In genomic region chr1:128443890-128444839, GRCm38 (mm10) we compare ENCODE assay signal across 10 mouse cellular contexts. TPM values are rescaled to one million over a fixed set of nuclear protein-coding genes. Genes with fewer than 3 reads are reported as not detected.
DNase-seq lines count a peak whose midpoint lies in the region; ATAC-seq and TF ChIP-seq lines count a peak whose summit lies in the region.
"Had no signal": no experiment of that assay in that cellular context is flagged by ENCODE, and none has a peak within 500 bp of the region (broad histone marks: within the 10 kb centered on the region; RNA-seq: fewer than 3 reads in every experiment).

No protein-coding gene starts in this region.

- H3K9me3 ChIP-seq in heart, embryonic 12.5 days (replicated peaks), result no peaks in the 10 kb centered on the region
- no peaks in the 10 kb centered on the region for H3K9me3 ChIP-seq in CH12.LX (replicated peaks; ENCODE audit: low read length)

- no peak overlapping the region for H3K27ac ChIP-seq in heart, embryonic 12.5 days (ENCODE audit: poor library complexity, severe bottlenecking)
- H3K27ac ChIP-seq in CH12.LX (ENCODE audit: insufficient read depth, low read depth), result peak overlapping the region; percentile 10; the same call in 1 of the 2 replicates

- ATAC-seq in heart, embryonic 12.5 days (ENCODE audit: insufficient number of reproducible peaks, low FRiP score), result no peak
- peak; percentile 59; the same call in 1 of the 2 replicates for ATAC-seq in erythroblast, adult 5-6 weeks (replicated peaks; ENCODE audit: low FRiP score, poor library complexity, severe bottlenecking)
- ATAC-seq: hindbrain, embryonic 16.5 days had no signal

- in situ Hi-C loops in CH12.LX (cut with MboI; ENCODE audit: low pct_ligation_motif_present, low pct_unique_long_range_greater_than_20kb, low sequenced_read_pairs), result loop anchor here (5.0 kb wide), 1 partner anchor 68 kb away; no protein-coding TSS in a partner anchor

- no peaks in the 10 kb centered on the region for H3K27me3 ChIP-seq in heart, embryonic 12.5 days (replicated peaks)
- no peaks in the 10 kb centered on the region for H3K27me3 ChIP-seq in CH12.LX (replicated peaks)

- no peak overlapping the region for H3K4me3 ChIP-seq in heart, embryonic 12.5 days
- H3K4me3 ChIP-seq in CH12.LX (replicated peaks in 1 of 3; ENCODE audit: low read depth in 2 of 3, low read length in 2 of 3, poor library complexity in 1 of 3), result no peak overlapping the region

- peak; percentile 36 for DNase-seq in heart, adult 8-10 months (ENCODE audit: low spot score)
- DNase-seq in CH12.LX (ENCODE audit: extremely low read depth), result peak; percentile 59
- peak; percentile 15 for DNase-seq in lung, postnatal 36 days
- no peak for DNase-seq in spleen, postnatal 4 days (ENCODE audit: low spot score in 2 of 2)
- no peak for DNase-seq in adrenal gland, adult 8-10 months
- no peak for DNase-seq in spleen, adult 12 weeks (ENCODE audit: low spot score)
- DNase-seq: left cerebral cortex, postnatal 4 days had no signal

- H3K4me1 ChIP-seq in heart, embryonic 12.5 days (replicated peaks), result peaks cover 5% of the 10 kb centered on the region; the same call in 1 of the 2 replicates
- peaks cover 7 to 35% of the 10 kb centered on the region in 2 experiments; a peak in 3 of 4 replicates for H3K4me1 ChIP-seq in CH12.LX (ENCODE audit: control insufficient read depth in 1 of 2, insufficient read depth in 2 of 2)

- no peak overlapping the region for H3K4me2 ChIP-seq in heart, embryonic 12.5 days
- peak overlapping the region; percentile 19 for H3K4me2 ChIP-seq in CH12.LX (ENCODE audit: insufficient read depth, low read depth, poor library complexity, severe bottlenecking)

- dilution Hi-C loops in CH12.LX (cut with MboI; ENCODE audit: extremely low pct_ligation_motif_present, extremely low pct_unique_long_range_greater_than_20kb, low sequenced_read_pairs), result no loop called here

- WGBS in heart, embryonic 12.5 days, result 56% methylated on average over 9 of the region's 9 CpGs

- no peaks in the 10 kb centered on the region for H3K36me3 ChIP-seq in heart, embryonic 12.5 days
- no peaks in the 10 kb centered on the region for H3K36me3 ChIP-seq in CH12.LX (replicated peaks in 1 of 2; ENCODE audit: control insufficient read depth in 1 of 2, insufficient read depth in 1 of 2, low read length in 1 of 2)

- TF ChIP-seq POLR2A in CH12.LX (IDR thresholded peaks at IDR 0.05; ENCODE audit: low read depth, low read length), result 0 out of 2 replicates have a peak, but pooled peaks have one; percentile 31

- no peak for TF ChIP-seq CTCF in CH12.LX (conservative IDR thresholded peaks at IDR 0.05 in 1 of 2, IDR thresholded peaks at IDR 0.05 in 1 of 2; ENCODE audit: low read depth in 2 of 2, low read length in 2 of 2)

- TF ChIP-seq RAD21 in CH12.LX (IDR thresholded peaks at IDR 0.05; ENCODE audit: low read depth, low read length), result no peak

- H3K79me2 ChIP-seq in CH12.LX (replicated peaks; ENCODE audit: control insufficient read depth, extremely low read depth, insufficient read depth, poor library complexity, severe bottlenecking), result no peaks in the 10 kb centered on the region

- no peak overlapping the region for H3K9ac ChIP-seq in heart, embryonic 12.5 days
- H3K9ac ChIP-seq in CH12.LX (ENCODE audit: insufficient read depth, low read depth), result peak overlapping the region; percentile 39; the same call in 1 of the 2 replicates

- peak; percentile 78 for TF ChIP-seq EP300 in CH12.LX (IDR thresholded peaks at IDR 0.05; ENCODE audit: low read length)

TF ChIP-seq in CH12.LX, 34 proteins besides CTCF, POLR2A, EP300 and RAD21:
- TF ChIP-seq MEF2A (IDR thresholded peaks at IDR 0.05; ENCODE audit: borderline replicate concordance, low read depth, low read length), result no peak
- TF ChIP-seq JUND (conservative IDR thresholded peaks at IDR 0.05; ENCODE audit: low read depth, low read length), result peak; percentile 90
- peak; percentile 79 for TF ChIP-seq JUN (IDR thresholded peaks at IDR 0.05; ENCODE audit: insufficient read depth, low read depth, low read length)
- TF ChIP-seq SIN3A (IDR thresholded peaks at IDR 0.05; ENCODE audit: low read length), result 0 out of 2 replicates have a peak, but pooled peaks have one; percentile 47
- TF ChIP-seq ETS1 (conservative IDR thresholded peaks at IDR 0.05; ENCODE audit: low read depth, low read length), result peak; percentile 64
- no peak for TF ChIP-seq MAZ (IDR thresholded peaks at IDR 0.05; ENCODE audit: low read depth, low read length)
- TF ChIP-seq MAFK (IDR thresholded peaks at IDR 0.05; ENCODE audit: insufficient replicate concordance, low read length), result peak; percentile 98
- no peak for TF ChIP-seq ELF1 (IDR thresholded peaks at IDR 0.05; ENCODE audit: low read depth, low read length)
- 0 out of 2 replicates have a peak, but pooled peaks have one; percentile 15 for TF ChIP-seq TBP (conservative IDR thresholded peaks at IDR 0.05; ENCODE audit: low read depth, low read length)
- TF ChIP-seq TCF12 (IDR thresholded peaks at IDR 0.05; ENCODE audit: low read depth, low read length), result peak; percentile 74
- TF ChIP-seq ZNF384 (IDR thresholded peaks at IDR 0.05; ENCODE audit: low read depth, low read length), result peak; percentile 94
- TF ChIP-seq MYC (IDR thresholded peaks at IDR 0.05; ENCODE audit: low read depth, low read length), result peak; percentile 76; the same call in 1 of the 2 replicates
- TF ChIP-seq MAX (IDR thresholded peaks at IDR 0.05; ENCODE audit: low read length), result peak; percentile 59; the same call in 1 of the 2 replicates
- TF ChIP-seq SMC3 (IDR thresholded peaks at IDR 0.05; ENCODE audit: low read depth, low read length), result no peak
- no peak for TF ChIP-seq NRF1 (IDR thresholded peaks at IDR 0.05; ENCODE audit: low read depth, low read length)
- TF ChIP-seq MXI1 (IDR thresholded peaks at IDR 0.05; ENCODE audit: low read depth, low read length), result peak; percentile 69; the same call in 1 of the 2 replicates
- TF ChIP-seq IRF4 (IDR thresholded peaks at IDR 0.05; ENCODE audit: low read depth, low read length), result peak; percentile 14
- TF ChIP-seq CHD2 (IDR thresholded peaks at IDR 0.05; ENCODE audit: low read length), result no peak
- no peak for TF ChIP-seq USF2 (conservative IDR thresholded peaks at IDR 0.05; ENCODE audit: low read depth, low read length)
- TF ChIP-seq ZMIZ1 (IDR thresholded peaks at IDR 0.05; ENCODE audit: low read depth, low read length), result no peak

RNA-seq across cellular contexts. Expression of gene Dars, which starts 27.0 kb away (rescaled TPM):
- 10 to 100 TPM; 64.0 to 71.4 (median 65.7) TPM for total RNA-seq in heart, adult 8-10 months (2022)
- polyA plus RNA-seq in heart, embryonic 12.5 days (2016; fragmentation: Nextera tagmentation; extraction: Ambion mirVana), result 110 and 117 TPM in 2 replicates
- 166 and 177 TPM in 2 replicates for total RNA-seq in CH12.LX (2012; rRNA removed)
- 339 and 375 TPM in 2 replicates for total RNA-seq in CH12.LX (2014; rRNA removed)
- 190 and 206 TPM in 2 replicates for polyA plus RNA-seq in CH12.LX (2012; ENCODE audit: insufficient read length, low read depth)
- 49.9 and 64.6 TPM in 2 replicates for total RNA-seq in erythroblast, adult 5-6 weeks (2015; ENCODE audit: low replicate concordance)
- 49.1 and 57.0 TPM in 2 replicates for total RNA-seq in erythroblast, adult 5-6 weeks (2017; ENCODE audit: low replicate concordance)
- total RNA-seq in adrenal gland, adult 8-10 months (2022), result 10 to 100 TPM; 92.5 to 99.9 (median 97.6) TPM

Comparison
In these comparisons a context has a peak if more than half of its experiments do, and no peak if none do; other contexts are left out.
1. DNase-seq: peak in heart, adult 8-10 months (single experiment), CH12.LX (single experiment) and lung, postnatal 36 days (single experiment); none in spleen, postnatal 4 days (0 of 2), adrenal gland, adult 8-10 months (single experiment) and spleen, adult 12 weeks (single experiment).